ENCODE assay signal across 10 mouse cellular contexts in genomic region chr5:142549441-142549840, GRCm38 (mm10). TPM values are rescaled to one million over a fixed set of nuclear protein-coding genes. Genes with fewer than 3 reads are reported as not detected.
DNase-seq lines count a peak whose midpoint lies in the region; ATAC-seq lines count a peak whose summit lies in the region.
"Had no signal": no experiment of that assay in that cellular context is flagged by ENCODE, and none has a peak within 500 bp of the region (broad histone marks: within the 10 kb centered on the region; RNA-seq: fewer than 3 reads in every experiment).

No protein-coding gene starts in this region.

- no peaks in the 10 kb centered on the region for H3K9me3 ChIP-seq in hindbrain, embryonic 13.5 days
- no peaks in the 10 kb centered on the region for H3K9me3 ChIP-seq in midbrain, embryonic 13.5 days

- peak overlapping the region; percentile 93 for H3K4me2 ChIP-seq in hindbrain, embryonic 13.5 days
- peak overlapping the region; percentile 90 for H3K4me2 ChIP-seq in midbrain, embryonic 13.5 days (replicated peaks)

- intact Hi-C loops in heart, postnatal 36 days (cut with DNase I), result no loop called here

- no peaks in the 10 kb centered on the region for H3K36me3 ChIP-seq in hindbrain, embryonic 13.5 days
- H3K36me3 ChIP-seq in midbrain, embryonic 13.5 days, result no peaks in the 10 kb centered on the region

- DNase-seq in heart, adult 18-20 months, result peak; percentile 17 to 33
- no peak for DNase-seq in heart, postnatal 36 days
- peak; percentile 74 for DNase-seq in adipocyte (ENCODE audit: low spot score)
- DNase-seq in ovary, adult 18-20 months (ENCODE audit: low spot score), result no peak
- DNase-seq in natural killer cell, adult 2 months (ENCODE audit: low spot score in 2 of 2), result no peak
- DNase-seq in layer of hippocampus, adult 9-10 months (ENCODE audit: low spot score), result no peak

- H3K27me3 ChIP-seq in hindbrain, embryonic 13.5 days, result 0 out of 2 replicates have a peak, but pooled peaks cover 5% of the 10 kb centered on the region
- peaks cover 10% of the 10 kb centered on the region; the same call in 1 of the 2 replicates for H3K27me3 ChIP-seq in midbrain, embryonic 13.5 days

- H3K9ac ChIP-seq in hindbrain, embryonic 13.5 days, result peak overlapping the region; percentile 81
- H3K9ac ChIP-seq in midbrain, embryonic 13.5 days (replicated peaks), result no peak overlapping the region

- peaks cover 24% of the 10 kb centered on the region for H3K4me1 ChIP-seq in hindbrain, embryonic 13.5 days (replicated peaks)
- peaks cover 24% of the 10 kb centered on the region for H3K4me1 ChIP-seq in midbrain, embryonic 13.5 days (replicated peaks)

- no peak for ATAC-seq in hindbrain, embryonic 13.5 days (ENCODE audit: low FRiP score)
- no peak for ATAC-seq in midbrain, embryonic 13.5 days

- H3K4me3 ChIP-seq in hindbrain, embryonic 13.5 days, result peak overlapping the region; percentile 67
- peak overlapping the region; percentile 52; the same call in 1 of the 2 replicates for H3K4me3 ChIP-seq in midbrain, embryonic 13.5 days (replicated peaks)

- H3K27ac ChIP-seq in hindbrain, embryonic 13.5 days, result 0 out of 2 replicates have a peak overlapping the region, but pooled peaks have one; percentile 44
- H3K27ac ChIP-seq in midbrain, embryonic 13.5 days, result no peak overlapping the region

- WGBS in hindbrain, embryonic 13.5 days, result 53% methylated on average over 9 of the region's 9 CpGs
- 29% methylated on average over 9 of the region's 9 CpGs for WGBS in midbrain, embryonic 13.5 days

RNA-seq across cellular contexts. Expression of gene Radil, which starts 1.5 kb away (rescaled TPM):
- total RNA-seq in heart, adult 18-20 months (2021), result 1 to 10 TPM; 1.4 to 2.1 TPM
- total RNA-seq in heart, postnatal 36 days (2021), result 1 to 10 TPM; 1.3 to 1.7 TPM
- 12.9 and 15.7 TPM in 2 replicates for polyA plus RNA-seq in hindbrain, embryonic 13.5 days (2015; fragmentation: Nextera tagmentation; extraction: Ambion mirVana)
- 10.6 and 12.5 TPM in 2 replicates for polyA plus RNA-seq in midbrain, embryonic 13.5 days (2015; fragmentation: Nextera tagmentation; extraction: Ambion mirVana)

RNA-seq across cellular contexts. Expression of gene Papolb, which starts 19.6 kb away (rescaled TPM):
- total RNA-seq in heart, adult 18-20 months (2021), result under 1 TPM in 1 of 2 experiments, not detected in 1; 0.15 TPM
- total RNA-seq in heart, postnatal 36 days (2021), result under 1 TPM in 1 of 2 experiments, not detected in 1; 0.14 TPM
- 0.23 and 0.31 TPM in 2 replicates for polyA plus RNA-seq in hindbrain, embryonic 13.5 days (2015; fragmentation: Nextera tagmentation; extraction: Ambion mirVana)
- polyA plus RNA-seq in midbrain, embryonic 13.5 days (2015; fragmentation: Nextera tagmentation; extraction: Ambion mirVana), result 0.12 and 0.21 TPM in 2 replicates
- polyA plus RNA-seq: adrenal gland, adult 2 months; intestine, embryonic 16.5 days had no signal

RNA-seq across cellular contexts. Expression of gene Mmd2, which starts 59.2 kb away (rescaled TPM):
- total RNA-seq in heart, adult 18-20 months (2021), result 1 to 10 TPM in 1 of 2 experiments, not detected in 1; 2.1 TPM
- under 1 TPM in 1 of 2 experiments, not detected in 1; 0.28 TPM for total RNA-seq in heart, postnatal 36 days (2021)
- 34.1 and 34.8 TPM in 2 replicates for polyA plus RNA-seq in hindbrain, embryonic 13.5 days (2015; fragmentation: Nextera tagmentation; extraction: Ambion mirVana)
- polyA plus RNA-seq in midbrain, embryonic 13.5 days (2015; fragmentation: Nextera tagmentation; extraction: Ambion mirVana), result 22.0 and 25.0 TPM in 2 replicates

Comparison
In these comparisons a context has a peak if more than half of its experiments do, and no peak if none do; other contexts are left out.
1. DNase-seq: peak in heart, adult 18-20 months (2 of 2) and adipocyte (single experiment); none in heart, postnatal 36 days (0 of 2), ovary, adult 18-20 months (single experiment), natural killer cell, adult 2 months (0 of 2) and layer of hippocampus, adult 9-10 months (single experiment).